Mouse (Mus musculus) limb, embryonic 10.5 days (tissue): ENCODE measurements around the gene Drc7. TPM values are rescaled to one million over a fixed set of nuclear protein-coding genes. Genes with fewer than 3 reads are reported as not detected.
"Not testable (repeated sequence)": the region's sequence is repeated elsewhere in the genome, so short reads cannot be mapped to it uniquely, and the experiment has no call there.

Source experiments
- DNase-seq: peaks from one replicate; pipeline ENCODE4 v3.0.0-alpha.2; 2017; ENCODE audit warnings: low spot score
- H3K27ac ChIP-seq: fragments of 300-500 bp; sonication (generic); 2 replicates; pipeline ENCODE4 v1.5.1; 2016; ENCODE audit warnings: mild to moderate bottlenecking
- H3K27me3 ChIP-seq: fragments of 300-500 bp; sonication (generic); 2 replicates; pipeline ENCODE4 v1.6.1; 2016; ENCODE audit warnings: low read depth, mild to moderate bottlenecking; ENCODE audit not compliant: poor library complexity, severe bottlenecking
- H3K36me3 ChIP-seq: fragments of 300-500 bp; sonication (generic); 2 replicates; pipeline ENCODE4 v1.6.1; 2016; ENCODE audit warnings: mild to moderate bottlenecking, moderate library complexity
- H3K4me1 ChIP-seq: fragments of 300-500 bp; sonication (generic); 2 replicates; pipeline ENCODE4 v1.6.1; 2016
- H3K4me3 ChIP-seq: fragments of 300-500 bp; sonication (generic); 2 replicates; pipeline ENCODE4 v1.5.1; 2016; ENCODE audit warnings: mild to moderate bottlenecking, moderate library complexity
- H3K9me3 ChIP-seq: fragments of 300-500 bp; sonication (generic); replicated peaks from 2 replicates; pipeline ENCODE4 v1.6.1; 2016; ENCODE audit warnings: mild to moderate bottlenecking
- WGBS: fragments of 180-500 bp; shearing (Covaris S2); methylation state at CpG from one replicate; pipeline ENCODE4 v1.1.7; 2016; 5-methylcytosine and 5-hydroxymethylcytosine counted together
- polyA plus RNA-seq: library from polyadenylated mRNA; unstranded; fragments of >200 nt; fragmentation: Nextera tagmentation; extraction: Ambion mirVana; gene quantifications from 2 replicates; pipeline ENCODE4 v1.2.1, GENCODE M21; 2016

Drc7 gene
- 0.23 TPM in 2 replicates for polyA plus RNA-seq

- Histone ChIP-seq H3K4me1 (no peaks in the 10 kb centered on the region), H3K36me3 (no peaks in the 10 kb centered on the region), H3K27ac (no peak within 1 kb of the TSS), H3K4me3 (no peak within 1 kb of the TSS), H3K27me3 (no peaks in the 10 kb centered on the region), H3K9me3 (no peaks in the 10 kb centered on the region)
- 16% methylated on average over 2 of the region's 2 CpGs for WGBS
- DNase-seq = no peak
Measured at GRCm38 (mm10) chr8:95054927-95055510, at the start of gene Drc7. TSS of gene Drc7 (plus strand) at chr8:95055103.

- Histone ChIP-seq H3K4me3 (no peak overlapping the region), H3K27me3 (no peaks in the 10 kb centered on the region), H3K9me3 (no peaks in the 10 kb centered on the region), H3K36me3 (peaks cover 2% of the 10 kb centered on the region; the same call in 1 of the 2 replicates), H3K4me1 (no peaks in the 10 kb centered on the region), H3K27ac (no peak overlapping the region)
- 87% methylated on average over 15 of the region's 15 CpGs for WGBS
- no peak for DNase-seq
Measured at GRCm38 (mm10) chr8:95012442-95012919, 42.4 kb upstream of the Drc7 start.

GRCm38 (mm10) chr8:95015866-95016265 is 39.0 kb upstream of the Drc7 start:
- H3K27me3 ChIP-seq = no peaks in the 10 kb centered on the region
- H3K4me3 ChIP-seq = no peak overlapping the region
- no peak overlapping the region for H3K27ac ChIP-seq
- 69% methylated on average over 4 of the region's 4 CpGs for WGBS
- H3K4me1 ChIP-seq = peaks cover 6% of the 10 kb centered on the region; the same call in 1 of the 2 replicates
- no peaks in the 10 kb centered on the region for H3K9me3 ChIP-seq
- no peak for DNase-seq
- H3K36me3 ChIP-seq = peaks cover 2% of the 10 kb centered on the region; the same call in 1 of the 2 replicates

GRCm38 (mm10) chr8:95016684-95017083 is 38.2 kb upstream of the Drc7 start:
- WGBS = 73% methylated on average over 4 of the region's 4 CpGs
- peaks cover 6% of the 10 kb centered on the region; the same call in 1 of the 2 replicates for H3K4me1 ChIP-seq
- no peak overlapping the region for H3K27ac ChIP-seq
- no peaks in the 10 kb centered on the region for H3K27me3 ChIP-seq
- no peaks in the 10 kb centered on the region for H3K9me3 ChIP-seq
- H3K4me3 ChIP-seq = no peak overlapping the region
- DNase-seq = no peak
- H3K36me3 ChIP-seq = peaks cover 2% of the 10 kb centered on the region; the same call in 1 of the 2 replicates

GRCm38 (mm10) chr8:95017451-95017850 is 37.5 kb upstream of the Drc7 start, which contains the start of gene Adgrg3:
TSS of gene Adgrg3 (plus strand) at chr8:95017692.
- H3K9me3 ChIP-seq = no peaks in the 10 kb centered on the region
- H3K4me1 ChIP-seq = peaks cover 6% of the 10 kb centered on the region; the same call in 1 of the 2 replicates
- peaks cover 2% of the 10 kb centered on the region; the same call in 1 of the 2 replicates for H3K36me3 ChIP-seq
- H3K4me3 ChIP-seq = no peak within 1 kb of the TSS
- 0 out of 2 replicates have a peak within 1 kb of the TSS, but pooled peaks have one; percentile 28 for H3K27ac ChIP-seq
- WGBS = 79% methylated on average over 11 of the region's 11 CpGs
- no peak for DNase-seq
- no peaks in the 10 kb centered on the region for H3K27me3 ChIP-seq

- H3K27me3 ChIP-seq = no peaks in the 10 kb centered on the region
- WGBS = 64% methylated on average over 9 of the region's 9 CpGs
- H3K4me1 ChIP-seq = peaks cover 11% of the 10 kb centered on the region
- H3K36me3 ChIP-seq = no peaks in the 10 kb centered on the region
- no peak for DNase-seq
- H3K9me3 ChIP-seq = no peaks in the 10 kb centered on the region
- no peak overlapping the region for H3K4me3 ChIP-seq
- 0 out of 2 replicates have a peak overlapping the region, but pooled peaks have one; percentile 28 for H3K27ac ChIP-seq
Measured at GRCm38 (mm10) chr8:95017969-95018635, 36.8 kb upstream of the Drc7 start.

GRCm38 (mm10) chr8:95020293-95020777 is 34.6 kb upstream of the Drc7 start:
- Histone ChIP-seq H3K4me1 (peaks cover 15% of the 10 kb centered on the region), H3K9me3 (no peaks in the 10 kb centered on the region), H3K36me3 (no peaks in the 10 kb centered on the region), H3K27me3 (no peaks in the 10 kb centered on the region), H3K4me3 (no peak overlapping the region), H3K27ac (peak overlapping the region; percentile 31)
- no peak for DNase-seq
- 70% methylated on average over 12 of the region's 12 CpGs for WGBS

- no peak overlapping the region for H3K4me3 ChIP-seq
- H3K4me1 ChIP-seq = peaks cover 15% of the 10 kb centered on the region
- WGBS = 78% methylated on average over 10 of the region's 10 CpGs
- no peaks in the 10 kb centered on the region for H3K9me3 ChIP-seq
- H3K27me3 ChIP-seq = no peaks in the 10 kb centered on the region
- H3K27ac ChIP-seq = peak overlapping the region; percentile 31
- no peaks in the 10 kb centered on the region for H3K36me3 ChIP-seq
- DNase-seq = no peak
Measured at GRCm38 (mm10) chr8:95020821-95021220, 34.1 kb upstream of the Drc7 start.

GRCm38 (mm10) chr8:95023201-95023600 is 31.7 kb upstream of the Drc7 start:
- DNase-seq = no peak
- Histone ChIP-seq H3K4me3 (no peak overlapping the region), H3K4me1 (peaks cover 15% of the 10 kb centered on the region), H3K9me3 (no peaks in the 10 kb centered on the region), H3K27ac (no peak overlapping the region), H3K36me3 (no peaks in the 10 kb centered on the region), H3K27me3 (no peaks in the 10 kb centered on the region)
- 24% methylated on average over 8 of the region's 8 CpGs for WGBS

- no peaks in the 10 kb centered on the region for H3K27me3 ChIP-seq
- no peak overlapping the region for H3K4me3 ChIP-seq
- H3K9me3 ChIP-seq = no peaks in the 10 kb centered on the region
- peaks cover 15% of the 10 kb centered on the region for H3K4me1 ChIP-seq
- DNase-seq = no peak
- 83% methylated on average over 4 of the region's 4 CpGs for WGBS
- no peak overlapping the region for H3K27ac ChIP-seq
- H3K36me3 ChIP-seq = no peaks in the 10 kb centered on the region
Measured at GRCm38 (mm10) chr8:95024387-95024786, 30.5 kb upstream of the Drc7 start.

GRCm38 (mm10) chr8:95025421-95025820 is 29.5 kb upstream of the Drc7 start:
- Histone ChIP-seq H3K4me3 (no peak overlapping the region), H3K27me3 (no peaks in the 10 kb centered on the region), H3K36me3 (no peaks in the 10 kb centered on the region), H3K9me3 (no peaks in the 10 kb centered on the region), H3K27ac (no peak overlapping the region), H3K4me1 (peaks cover 13% of the 10 kb centered on the region)
- 73% methylated on average over 2 of the region's 2 CpGs for WGBS
- DNase-seq = peak; percentile 49

GRCm38 (mm10) chr8:95028391-95028790 is 26.5 kb upstream of the Drc7 start:
- not testable (repeated sequence) for H3K27me3 ChIP-seq, H3K27ac ChIP-seq, H3K4me1 ChIP-seq, H3K4me3 ChIP-seq, H3K9me3 ChIP-seq, H3K36me3 ChIP-seq
- 62% methylated on average over 7 of the region's 7 CpGs for WGBS
- DNase-seq = peak; percentile 63
